Mouse (Mus musculus) spleen, postnatal 4 days (tissue): ENCODE results near the gene Mrpl45.
A peak's percentile ranks its signal among the peaks of the same experiment; 100 is the strongest.

Experiments
- DNase-seq, 2 experiments: peaks; one replicate each; pipeline ENCODE4 v3.0.0; 2022; ENCODE audit warnings: low spot score in 2 of 2

Mrpl45 gene

GRCm38 (mm10) chr11:97363644-97363995 is 48.1 kb downstream of the Mrpl45 start:
- peak in 1 of 2 experiments; percentile 65 for DNase-seq

DNA sequence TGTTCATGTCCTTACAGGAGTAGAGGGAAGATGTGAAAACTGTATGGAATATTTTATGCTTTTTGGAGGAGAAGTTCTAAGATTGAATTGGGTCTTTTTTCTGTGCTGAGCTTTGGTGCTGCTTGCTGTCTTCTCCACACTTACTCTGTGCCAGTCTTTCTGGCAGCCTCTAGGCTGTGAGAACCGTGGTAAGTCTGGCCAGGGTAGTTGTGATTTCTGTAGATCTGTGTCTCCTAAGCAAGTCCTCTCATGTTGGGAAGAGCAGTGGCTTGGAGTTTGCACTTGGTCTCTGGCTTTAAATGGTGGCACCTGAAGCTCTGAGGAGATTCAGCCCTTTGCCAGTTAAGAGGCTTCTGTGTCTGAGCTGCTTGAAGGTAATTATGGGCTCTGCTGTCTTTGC is 50.0 kb downstream of the Mrpl45 start:
- DNase-seq = no peak

- DNase-seq = no peak
Observed at GRCm38 (mm10) chr11:97368501-97368900, 53.0 kb downstream of the Mrpl45 start.

DNA sequence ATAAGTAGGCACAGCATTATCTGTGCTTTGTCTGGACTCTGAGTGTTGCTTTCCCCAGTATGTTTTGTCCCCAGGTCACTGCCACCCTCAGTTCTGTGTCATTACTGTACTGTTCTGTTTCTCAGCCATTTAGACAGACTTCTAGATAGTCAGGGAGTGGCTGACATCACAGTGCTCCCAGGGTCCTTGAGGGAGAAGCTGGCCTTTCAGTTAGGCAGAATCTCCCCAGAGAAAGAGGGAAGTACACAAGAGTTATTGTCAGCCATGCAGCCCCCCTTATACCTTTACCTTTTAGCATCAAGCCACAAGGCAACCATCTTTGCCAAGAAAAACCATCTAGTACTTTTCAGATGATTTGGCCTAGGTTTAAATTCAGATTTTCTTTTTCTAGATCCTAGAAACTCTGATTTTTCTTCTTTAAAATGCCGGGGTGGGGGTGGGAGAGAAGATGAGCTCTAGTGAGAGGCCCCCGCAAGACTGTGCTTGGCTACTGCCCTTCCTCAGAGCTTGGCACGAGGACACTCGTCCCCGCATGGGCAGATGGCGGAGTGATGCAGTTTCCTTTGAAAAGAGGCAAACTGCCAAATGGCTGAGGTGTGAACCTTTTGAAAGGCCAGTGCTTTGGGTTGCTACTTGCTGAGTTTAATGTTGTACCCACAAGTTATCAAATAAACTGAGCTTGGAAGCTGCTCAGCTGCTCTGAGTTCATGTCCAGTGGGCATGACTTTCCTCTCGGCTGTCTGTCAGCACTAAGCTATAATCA is 55.0 kb downstream of the Mrpl45 start:
- no peak for DNase-seq

DNA sequence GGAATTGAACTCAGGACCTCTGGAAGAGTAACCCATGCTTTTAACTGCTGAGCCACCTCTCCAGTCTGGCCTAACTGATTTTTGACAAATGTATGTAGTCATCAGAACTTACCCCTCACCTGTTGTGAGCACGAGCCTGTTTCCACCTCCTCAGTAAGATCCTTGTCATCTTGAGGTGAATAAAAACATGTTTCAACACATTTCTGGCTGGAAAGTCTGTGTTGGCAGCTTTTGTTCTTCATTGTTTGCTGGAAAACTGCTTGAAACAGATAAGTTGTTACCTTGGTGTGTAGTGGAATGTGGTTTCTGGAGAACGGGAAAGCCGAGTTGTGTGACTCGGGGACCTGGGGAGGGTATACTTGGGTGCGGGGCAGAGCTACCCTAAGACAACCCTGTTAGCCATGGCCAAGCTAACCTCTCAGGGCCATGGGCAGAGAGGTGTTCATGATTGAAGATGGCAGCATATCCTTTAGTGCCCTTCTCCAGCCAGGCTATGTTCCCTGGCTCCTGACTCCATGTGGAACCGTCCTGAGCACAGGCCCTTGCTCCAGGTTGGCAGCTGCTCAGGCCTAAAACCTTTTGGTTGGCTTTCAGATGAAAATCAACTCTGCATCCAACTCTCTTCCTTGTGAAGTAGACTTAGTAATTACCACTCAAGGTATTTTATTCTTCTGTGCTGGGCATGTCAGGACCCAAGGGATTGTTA is 56.8 kb downstream of the Mrpl45 start:
- DNase-seq = no peak

- DNase-seq = no peak
Observed at GRCm38 (mm10) chr11:97373402-97373801, 57.9 kb downstream of the Mrpl45 start.
